Mouse (Mus musculus): ENCODE measurements at regions not wholly inside any gene's neighbourhood (a gene's known extent, or its start where the extent isn't known, plus 50 kb on each side); places are given as distances from the start of the nearest gene placed in this dataset.

DNA sequence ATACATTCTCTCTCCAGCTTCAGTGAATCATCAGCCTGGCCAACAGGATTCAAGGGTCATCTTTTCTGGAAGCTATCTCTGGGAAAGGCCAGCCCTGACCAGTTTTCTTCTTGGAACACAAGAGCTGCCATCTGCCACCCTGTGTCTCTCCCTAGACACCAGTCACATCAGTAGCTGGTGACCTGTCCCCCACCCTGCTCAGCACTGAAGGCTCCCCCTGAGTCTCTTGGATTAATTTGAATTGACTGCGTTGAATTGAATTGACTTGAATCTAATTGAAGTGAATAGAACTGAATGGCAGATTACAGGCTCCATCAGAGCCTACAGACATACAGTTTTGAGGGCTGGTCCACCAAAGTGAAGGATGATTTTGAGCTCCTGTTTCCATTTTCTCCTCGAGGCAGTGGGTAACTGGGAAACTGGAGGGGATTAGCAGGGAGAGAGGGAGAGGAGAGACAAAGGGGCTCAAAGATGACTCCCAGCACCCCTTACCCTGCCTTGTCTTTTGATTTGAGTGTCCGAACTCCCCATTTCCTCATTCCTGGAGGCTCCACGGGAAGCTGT, 133.4 kb upstream of the Tle3 start:
- TF ChIP-seq POLR2A (IDR thresholded peaks at IDR 0.05; ENCODE audit: low read depth, low read length) (no peak), CTCF (IDR thresholded peaks at IDR 0.05; ENCODE audit: borderline replicate concordance, insufficient read depth, low read length) (no peak)

Data from embryonic fibroblast, embryonic 13.5 days (primary cell).